Mouse (Mus musculus) gastrocnemius, postnatal 25 days (tissue): ENCODE measurements at regions not wholly inside any gene's neighbourhood (a gene's known extent, or its start where the extent isn't known, plus 50 kb on each side); places are given as distances from the start of the nearest gene placed in this dataset.

ENCODE experiments used
- DNase-seq: peaks from one replicate; pipeline ENCODE4 v3.0.0; 2022

GRCm38 (mm10) chr15:86738356-86738755 lies 524.1 kb downstream of the Tbc1d22a start:
- no peak for DNase-seq

DNA sequence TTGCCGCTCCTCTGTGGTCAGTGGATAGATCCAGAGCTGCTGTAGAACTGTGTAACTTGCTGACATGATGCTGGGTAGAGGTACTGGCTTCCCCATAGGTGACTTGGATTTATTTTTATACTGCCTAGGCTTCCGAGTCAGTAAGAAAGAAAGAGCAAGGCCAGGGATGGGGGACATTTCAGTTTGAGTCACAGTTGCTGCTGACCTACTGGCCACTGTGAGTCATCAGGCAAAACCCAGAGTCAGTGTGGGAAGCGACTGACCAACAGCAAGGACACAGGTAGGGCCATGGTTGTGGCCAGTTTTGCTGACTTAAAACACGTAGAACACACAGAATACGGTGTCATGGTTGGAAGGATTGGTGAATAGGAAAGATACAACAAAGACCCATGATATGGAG lies 524.5 kb downstream of the Tbc1d22a start:
- DNase-seq, result no peak

DNA sequence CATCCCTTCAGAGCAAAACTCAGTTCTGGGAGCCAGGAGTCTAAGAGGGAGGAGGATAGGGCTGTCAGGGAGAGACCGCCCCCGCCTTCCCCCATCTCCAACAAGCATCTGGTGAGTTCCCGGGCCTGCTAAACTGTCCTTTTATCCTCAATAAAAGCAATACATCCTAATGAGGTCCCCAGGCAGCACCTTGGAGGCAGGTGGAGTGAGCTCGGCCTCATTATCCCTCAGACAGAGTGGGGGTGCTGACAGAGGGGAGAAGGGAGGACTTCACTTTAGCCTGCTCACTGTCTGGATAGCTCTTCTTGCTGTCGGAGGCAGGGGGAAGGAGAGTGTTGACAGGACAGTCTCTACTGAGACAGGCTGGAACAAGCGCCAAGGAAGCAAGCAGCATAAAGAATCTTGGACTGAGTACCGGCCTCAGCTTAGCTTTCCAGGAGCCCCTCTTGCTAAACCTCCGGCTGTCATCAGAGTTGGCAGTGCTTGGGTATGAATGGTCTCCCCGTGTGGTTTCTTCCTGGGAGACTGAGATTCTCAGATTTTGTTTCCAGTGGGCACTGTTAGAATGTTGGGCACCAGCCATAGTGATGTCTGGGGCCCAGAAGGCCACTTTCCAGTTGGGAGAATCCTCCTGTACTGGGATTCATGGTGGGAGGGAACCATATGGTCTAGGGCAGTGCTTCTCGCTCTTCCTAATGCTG lies 537.3 kb downstream of the Tbc1d22a start:
- no peak for DNase-seq

DNA sequence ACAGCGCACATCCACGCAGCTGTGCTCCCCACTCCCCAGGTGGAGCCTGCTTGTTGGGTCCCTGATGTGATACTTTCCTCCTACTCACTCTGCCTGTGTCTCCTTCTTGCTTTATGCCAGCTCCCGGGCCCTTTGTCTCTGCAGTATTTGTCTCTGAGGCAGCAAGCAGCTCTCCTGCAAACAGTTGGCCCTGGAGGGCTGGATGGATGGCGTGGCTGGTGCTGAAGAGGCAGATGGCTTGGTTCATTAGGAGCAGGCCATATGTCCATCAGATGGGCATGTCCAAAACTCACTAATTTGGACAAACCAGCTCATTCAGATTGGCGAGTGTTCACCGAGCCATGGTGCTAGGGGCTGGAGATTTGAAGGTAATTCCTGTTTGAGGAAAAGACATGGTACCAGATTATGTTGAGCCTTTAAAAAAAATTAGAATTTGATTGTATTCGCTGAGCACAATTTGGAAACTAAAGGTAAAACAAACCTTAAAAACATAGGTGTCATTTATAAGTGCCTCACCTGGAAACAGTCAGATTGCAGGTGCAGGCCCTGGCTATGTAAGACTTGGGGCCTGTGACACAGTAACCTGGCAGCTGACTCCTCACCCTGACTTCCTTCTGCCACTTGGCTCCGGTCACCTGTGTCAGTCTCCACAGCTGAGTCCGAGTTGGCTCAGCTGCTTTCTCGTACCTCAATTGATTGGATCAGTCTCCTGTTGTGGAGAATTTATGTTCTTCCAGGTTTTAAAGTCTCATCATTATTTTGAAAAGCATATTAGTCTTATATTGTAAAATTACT lies 549.5 kb downstream of the Tbc1d22a start:
- DNase-seq, result no peak

- no peak for DNase-seq
Observed at GRCm38 (mm10) chr15:86767623-86768022, 553.4 kb downstream of the Tbc1d22a start.

DNA sequence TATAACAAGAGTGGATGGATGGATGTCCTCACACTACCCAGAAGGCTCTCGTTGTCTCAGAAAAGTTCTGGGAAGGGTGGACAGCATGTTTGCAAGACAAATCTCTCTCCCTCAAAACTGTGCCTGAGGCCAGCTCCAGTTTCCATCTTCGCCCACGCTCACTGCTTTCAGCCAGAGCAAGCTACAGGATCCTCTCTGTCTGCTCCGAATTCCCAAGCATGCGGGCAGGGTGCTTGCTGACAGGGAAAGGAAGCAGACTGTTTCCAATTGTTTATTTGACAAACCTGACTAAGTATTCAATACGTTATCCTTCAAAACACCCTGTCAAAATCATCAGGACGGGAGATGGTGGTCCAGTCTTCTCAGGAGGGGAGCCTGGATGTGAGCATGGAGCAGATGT lies 558.8 kb downstream of the Tbc1d22a start:
- no peak for DNase-seq

DNA sequence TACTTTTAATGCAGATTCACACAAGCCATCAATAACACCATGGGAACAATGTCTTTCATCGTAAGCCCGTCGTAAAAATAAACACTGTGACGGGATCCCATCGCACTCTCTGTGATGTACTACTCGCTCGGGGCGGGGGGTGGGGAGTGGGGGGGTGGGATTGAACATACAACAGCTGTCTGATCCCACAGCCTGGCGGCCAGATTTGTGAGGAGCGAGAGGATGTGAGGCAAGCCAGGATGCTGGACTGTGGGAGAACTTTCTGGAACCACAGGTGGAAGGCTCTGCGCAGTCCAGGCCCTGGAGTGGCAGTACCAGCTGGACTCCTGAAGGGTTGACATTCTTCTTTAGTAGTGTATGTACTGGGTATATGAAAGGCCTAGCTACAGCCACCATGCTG lies 563.7 kb downstream of the Tbc1d22a start:
- DNase-seq, result no peak

DNA sequence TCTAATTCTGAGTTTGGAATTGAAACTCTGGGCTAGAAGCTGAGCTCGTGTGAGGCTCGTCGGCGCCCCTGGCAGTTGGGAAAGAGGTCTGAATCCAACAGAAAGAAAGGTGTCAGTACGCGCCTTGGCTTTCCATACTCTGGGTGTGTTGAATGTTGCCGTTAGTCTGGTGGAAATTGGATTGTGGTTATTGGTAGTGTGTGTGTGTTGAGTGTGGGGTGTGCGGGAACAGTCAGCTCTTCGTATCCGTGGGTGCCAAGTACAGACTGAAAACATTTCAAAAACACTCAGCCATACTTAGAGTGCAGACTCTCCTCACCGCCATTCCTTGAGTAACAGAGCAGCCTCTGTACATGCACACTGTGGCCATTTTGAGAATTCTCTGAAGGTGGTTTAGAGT lies 566.9 kb downstream of the Tbc1d22a start:
- DNase-seq, result no peak

DNA sequence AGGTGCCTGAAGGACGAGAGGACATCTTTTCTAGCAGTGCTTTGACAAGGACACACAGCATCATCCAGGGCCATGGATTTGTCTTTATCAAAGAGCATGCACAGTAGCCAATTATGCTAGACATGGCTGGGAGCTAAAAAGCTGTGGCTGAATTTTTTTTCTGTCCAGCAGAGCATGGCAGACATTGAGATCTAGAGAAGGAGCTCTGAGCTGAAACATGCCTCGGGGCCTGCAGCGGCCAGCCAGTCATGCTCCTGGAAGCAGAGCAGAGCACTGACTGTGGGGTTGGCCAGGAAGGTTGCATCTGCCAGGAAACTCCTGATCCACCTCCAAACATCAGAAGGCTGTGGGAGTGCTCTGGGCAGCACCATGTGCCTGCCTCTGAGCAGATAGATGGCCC lies 580.5 kb downstream of the Tbc1d22a start:
- DNase-seq, result no peak

DNA sequence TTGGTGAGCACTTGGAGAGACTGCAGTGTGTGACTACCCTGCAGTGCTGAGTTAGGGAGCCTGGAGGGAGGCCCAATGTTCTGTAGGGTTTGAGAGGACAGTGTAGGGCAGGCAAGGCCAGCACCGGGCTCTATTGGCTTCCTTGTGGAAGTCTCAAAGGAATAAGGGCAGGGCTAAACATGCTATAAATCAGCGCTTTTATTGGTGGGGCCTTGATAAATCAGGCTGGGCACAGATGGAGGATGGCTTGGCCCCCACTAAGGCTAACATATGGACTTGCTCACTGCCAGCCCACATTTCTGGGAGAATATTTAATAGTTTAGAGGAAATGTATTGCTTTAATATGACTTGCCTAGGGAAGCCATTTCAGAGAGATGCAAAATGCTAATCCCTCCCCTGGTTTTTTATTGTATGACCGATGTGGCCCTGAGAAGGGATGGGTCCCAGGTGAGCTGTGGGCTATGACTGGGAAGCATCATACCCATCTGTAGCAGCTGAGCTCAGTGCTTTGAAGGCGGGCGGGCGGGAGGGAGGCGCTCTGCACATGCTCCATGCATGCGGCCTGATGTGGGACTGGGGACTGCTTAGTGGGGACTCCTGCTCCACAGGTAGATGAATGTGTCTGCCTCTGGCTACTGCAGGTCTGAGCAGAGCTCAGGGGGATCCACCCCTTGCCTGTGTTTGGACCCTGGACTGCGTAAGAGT lies 584.4 kb downstream of the Tbc1d22a start:
- DNase-seq, result no peak

DNA sequence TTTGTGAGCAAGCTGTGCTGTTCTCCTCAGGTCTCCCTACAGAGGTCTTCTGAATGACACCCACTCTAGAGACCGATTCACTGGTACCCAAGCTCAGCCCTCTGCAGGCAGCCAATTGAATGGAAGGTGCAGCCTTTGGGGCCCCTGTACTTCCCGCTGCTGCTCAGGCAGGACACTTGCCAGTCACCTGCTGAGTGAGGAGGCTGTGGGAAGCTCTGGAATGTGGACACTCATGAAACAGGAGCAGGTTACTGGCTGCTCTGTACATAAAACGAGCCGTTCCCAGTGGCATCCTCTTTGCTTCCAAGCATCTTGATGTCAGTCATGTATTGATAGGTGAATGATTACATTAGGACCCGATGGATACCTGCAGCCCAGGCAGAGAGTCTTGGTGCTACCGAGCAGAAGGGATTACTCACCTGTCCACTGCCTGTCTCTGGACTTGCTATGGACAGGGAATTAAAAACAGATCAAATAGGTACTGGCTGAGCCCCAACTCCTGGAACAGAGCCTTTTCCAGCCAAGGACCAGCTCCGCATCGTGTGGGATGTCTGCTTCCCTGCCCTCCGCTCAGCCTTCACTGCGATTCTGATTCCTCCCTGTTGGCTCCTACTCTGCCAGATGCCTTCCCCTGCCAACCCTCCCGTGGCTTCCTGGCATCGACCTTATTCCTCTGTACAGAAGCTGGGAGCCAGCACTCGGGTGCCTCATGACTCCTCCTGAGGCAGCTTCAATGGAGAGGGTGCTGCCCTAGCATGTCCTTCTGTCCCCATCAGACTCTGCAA lies 593.2 kb downstream of the Tbc1d22a start:
- DNase-seq, result no peak

GRCm38 (mm10) chr15:86811821-86812220 lies 597.6 kb downstream of the Tbc1d22a start:
- no peak for DNase-seq

DNA sequence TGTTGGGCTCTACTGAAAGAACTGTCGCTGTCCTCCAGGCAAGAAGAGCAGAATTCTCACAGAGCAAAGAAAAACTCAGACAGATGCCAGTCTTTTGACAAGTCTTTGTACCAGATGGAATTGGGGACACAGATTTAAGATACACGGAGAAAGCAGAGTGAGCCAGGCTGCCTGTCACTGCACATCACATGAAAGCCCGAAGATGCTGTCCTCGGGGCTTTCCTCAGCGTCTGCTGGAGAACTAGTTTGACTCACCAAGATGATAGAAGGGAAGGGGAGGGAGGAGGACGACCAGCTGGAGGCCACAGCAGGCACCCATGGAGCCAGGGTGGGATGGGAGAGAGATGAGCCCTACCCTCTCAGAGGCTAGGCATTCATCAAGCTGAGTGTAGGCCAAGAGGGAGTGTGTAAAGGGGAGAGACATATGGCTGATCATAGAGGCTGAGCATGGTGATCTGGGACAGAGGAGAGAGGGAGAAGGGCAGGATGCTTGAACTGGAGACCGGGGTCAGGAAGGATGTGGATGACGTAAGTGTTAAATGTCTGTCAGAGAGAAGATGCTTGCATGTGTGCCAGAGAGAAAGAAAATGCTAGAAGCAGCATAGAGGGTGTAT lies 600.7 kb downstream of the Tbc1d22a start:
- DNase-seq, result no peak

DNA sequence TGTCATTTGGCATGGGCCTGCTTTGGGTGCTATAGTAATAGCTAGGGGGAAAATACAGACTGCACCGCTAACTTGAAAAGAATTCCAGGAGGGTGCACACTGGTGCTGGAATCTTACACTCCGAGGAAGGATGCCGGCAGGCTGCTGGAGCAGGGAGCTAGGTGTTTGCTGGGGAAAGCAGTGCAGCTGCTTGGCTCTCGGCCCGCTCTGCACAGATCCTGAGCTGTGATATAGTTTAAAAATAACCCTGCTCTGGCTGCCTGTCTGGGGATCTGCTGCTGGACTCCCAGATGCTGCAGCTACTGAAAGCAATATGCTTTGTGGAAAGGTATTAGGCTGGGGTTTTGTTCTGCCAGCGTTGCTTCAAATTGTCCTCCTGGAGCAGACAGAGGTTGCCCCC lies 621.7 kb downstream of the Tbc1d22a start:
- DNase-seq, result no peak

DNA sequence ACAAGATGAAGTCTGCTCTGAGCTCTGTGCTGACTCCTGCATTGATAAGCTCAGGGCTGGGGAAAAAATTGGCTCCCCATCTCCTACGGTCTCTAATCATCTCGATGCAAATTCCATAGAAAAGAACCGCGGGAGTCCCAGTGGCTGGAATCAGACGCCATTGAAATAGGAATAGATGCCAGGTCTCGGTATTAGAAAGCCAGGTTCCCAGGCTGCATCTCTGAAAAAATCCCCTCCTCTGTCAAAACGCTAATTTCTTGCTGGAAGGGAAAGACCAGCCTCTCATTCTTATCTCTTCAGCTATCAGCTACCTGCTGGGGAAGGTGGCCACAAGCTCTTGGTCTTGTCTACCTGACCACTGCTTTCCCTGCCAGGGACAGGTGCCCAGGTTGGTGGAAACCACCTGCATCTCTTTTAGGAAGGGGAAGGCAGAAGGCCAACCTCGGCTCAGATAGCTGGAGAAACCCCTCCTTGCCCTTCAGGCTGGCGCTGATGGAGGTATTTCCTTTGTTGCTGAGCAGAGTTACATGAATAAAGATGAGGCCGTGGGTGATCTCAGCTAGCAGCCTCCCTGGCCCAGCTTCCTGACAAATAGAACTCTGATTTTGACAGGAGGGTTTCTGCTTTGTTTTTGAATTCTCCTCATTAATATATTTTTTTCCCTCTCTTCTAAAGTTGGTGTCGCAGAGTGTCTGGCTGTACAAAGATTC lies 638.1 kb downstream of the Tbc1d22a start:
- no peak for DNase-seq

- no peak for DNase-seq
Observed at GRCm38 (mm10) chr15:86858356-86858906, 644.2 kb downstream of the Tbc1d22a start.

GRCm38 (mm10) chr15:86875721-86876309 lies 661.6 kb downstream of the Tbc1d22a start:
- no peak for DNase-seq

DNA sequence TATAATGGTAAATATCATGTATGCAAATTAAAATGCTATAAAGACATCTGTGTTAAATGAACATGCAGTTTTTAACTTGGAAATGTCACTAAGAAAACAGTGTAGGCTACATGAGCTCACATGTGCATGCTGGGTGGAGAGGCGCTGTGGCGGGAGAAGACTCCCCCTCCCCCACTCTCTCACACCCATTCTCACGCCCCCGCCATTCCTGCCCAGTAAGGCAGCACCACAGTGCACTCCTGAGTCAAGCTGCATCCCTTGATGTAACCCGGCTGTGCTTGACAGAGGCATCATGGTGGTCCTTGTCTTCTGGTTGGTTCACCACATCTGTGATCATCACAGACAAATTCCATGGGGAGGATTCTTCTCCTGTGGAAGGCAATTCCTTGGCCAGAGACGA lies 647.1 kb upstream of the Fam19a5 start:
- no peak for DNase-seq

DNA sequence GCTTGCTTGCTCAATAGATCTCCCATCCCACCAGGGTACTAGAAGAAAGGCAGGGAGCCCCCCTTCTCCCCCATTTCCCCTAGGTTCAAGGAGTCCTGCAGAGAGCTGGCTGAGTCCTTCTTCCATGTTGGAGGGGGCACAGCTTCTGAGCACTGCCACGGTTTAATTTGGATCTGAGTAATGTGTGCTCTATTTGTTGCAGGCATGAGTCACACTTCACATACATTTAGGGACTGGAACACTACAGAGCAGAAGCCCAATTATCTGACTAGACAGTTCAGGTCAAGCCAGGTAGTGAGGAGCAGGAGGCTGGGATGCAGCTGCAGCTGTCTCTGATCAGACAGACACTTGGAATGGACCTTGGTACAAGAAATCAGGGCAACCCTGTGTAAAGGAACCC lies 644.1 kb upstream of the Fam19a5 start:
- DNase-seq, result no peak

GRCm38 (mm10) chr15:86903006-86903405 lies 641.1 kb upstream of the Fam19a5 start:
- no peak for DNase-seq

DNA sequence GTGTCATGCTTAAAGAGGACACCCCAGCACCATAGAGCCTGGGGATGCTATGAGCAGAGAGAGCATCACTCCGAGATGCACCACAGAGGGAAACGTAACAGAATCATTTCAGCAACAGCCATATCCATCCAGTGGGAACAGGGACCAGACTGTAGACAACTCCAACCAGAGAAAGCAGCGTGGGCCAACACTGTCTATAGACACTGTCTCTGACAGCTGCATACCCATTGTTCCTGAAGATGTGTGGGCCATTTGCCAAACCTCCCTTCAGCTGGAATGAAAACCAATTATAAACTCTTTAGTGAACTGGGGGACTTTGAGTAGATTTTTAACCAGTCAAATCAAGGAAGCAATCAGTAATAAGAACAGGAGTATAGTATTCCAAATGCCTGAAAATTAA lies 630.8 kb upstream of the Fam19a5 start:
- no peak for DNase-seq
